Mouse (Mus musculus): Measurements from ENCODE around the gene Atg4b.
"Not testable (repeated sequence)": the region's sequence is repeated elsewhere in the genome, so short reads cannot be mapped to it uniquely, and the experiment has no call there.

Atg4b gene

DNA sequence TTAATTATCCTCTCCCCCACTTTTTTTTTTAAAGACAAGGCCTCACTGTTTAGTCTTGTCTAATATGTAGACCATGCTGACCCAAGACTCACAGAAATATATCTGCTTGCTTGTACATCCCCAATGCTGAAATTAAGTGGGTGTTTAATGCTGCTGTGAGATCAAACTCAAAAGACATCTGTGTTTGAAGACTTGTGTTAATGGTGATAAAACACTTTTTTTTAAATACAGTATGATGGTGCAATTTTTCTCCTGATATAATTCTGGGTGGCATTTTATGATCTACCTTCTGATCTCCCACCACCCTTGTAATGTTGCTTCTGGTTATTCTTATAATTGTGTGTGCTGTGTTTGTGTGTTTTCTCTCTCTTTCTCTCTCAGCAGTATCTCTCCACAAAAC is 4.9 kb downstream of the Atg4b start:
- DNase-seq (ENCODE audit: low spot score), result no peak

DNA sequence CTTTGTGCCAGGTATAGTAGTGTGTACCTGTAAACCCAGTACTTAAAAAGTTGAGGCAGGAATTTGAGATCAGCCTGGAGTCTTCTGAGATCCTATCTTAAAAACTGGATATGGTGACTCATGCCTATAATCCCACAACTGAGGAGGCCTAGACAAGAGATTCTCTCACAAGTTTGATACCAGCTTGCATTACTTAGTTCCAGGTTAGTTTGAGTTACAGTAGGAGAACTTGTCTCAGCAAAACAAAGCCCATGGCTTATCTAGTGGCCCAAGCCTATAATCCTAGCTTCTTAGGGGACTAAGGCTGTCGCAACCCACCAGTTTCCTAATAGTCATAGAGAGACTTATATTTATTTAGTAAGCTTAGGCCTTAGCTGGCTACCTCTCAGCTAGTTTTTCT is 8.8 kb downstream of the Atg4b start:
- no peak for DNase-seq (ENCODE audit: low spot score)

DNA sequence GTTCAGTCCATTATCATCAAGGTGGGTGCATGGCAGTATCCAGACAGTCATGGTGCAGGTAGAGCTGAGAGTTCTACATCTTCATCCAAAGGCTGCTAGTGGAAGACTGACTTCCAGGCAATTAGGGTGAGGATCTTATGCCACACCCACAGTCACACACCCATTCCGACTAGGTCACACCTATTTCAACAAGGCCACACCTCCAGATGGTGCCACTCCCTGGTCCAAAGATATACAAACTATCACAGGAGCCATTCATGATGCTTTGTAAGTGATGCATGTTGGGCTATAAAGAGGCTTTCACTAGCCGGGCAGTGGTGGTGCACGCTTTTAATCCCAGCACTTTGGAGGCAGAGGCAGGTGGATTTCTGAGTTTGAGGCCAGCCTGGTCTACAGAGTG is 12.2 kb downstream of the Atg4b start:
- not testable (repeated sequence) for DNase-seq (ENCODE audit: low spot score)

DNA sequence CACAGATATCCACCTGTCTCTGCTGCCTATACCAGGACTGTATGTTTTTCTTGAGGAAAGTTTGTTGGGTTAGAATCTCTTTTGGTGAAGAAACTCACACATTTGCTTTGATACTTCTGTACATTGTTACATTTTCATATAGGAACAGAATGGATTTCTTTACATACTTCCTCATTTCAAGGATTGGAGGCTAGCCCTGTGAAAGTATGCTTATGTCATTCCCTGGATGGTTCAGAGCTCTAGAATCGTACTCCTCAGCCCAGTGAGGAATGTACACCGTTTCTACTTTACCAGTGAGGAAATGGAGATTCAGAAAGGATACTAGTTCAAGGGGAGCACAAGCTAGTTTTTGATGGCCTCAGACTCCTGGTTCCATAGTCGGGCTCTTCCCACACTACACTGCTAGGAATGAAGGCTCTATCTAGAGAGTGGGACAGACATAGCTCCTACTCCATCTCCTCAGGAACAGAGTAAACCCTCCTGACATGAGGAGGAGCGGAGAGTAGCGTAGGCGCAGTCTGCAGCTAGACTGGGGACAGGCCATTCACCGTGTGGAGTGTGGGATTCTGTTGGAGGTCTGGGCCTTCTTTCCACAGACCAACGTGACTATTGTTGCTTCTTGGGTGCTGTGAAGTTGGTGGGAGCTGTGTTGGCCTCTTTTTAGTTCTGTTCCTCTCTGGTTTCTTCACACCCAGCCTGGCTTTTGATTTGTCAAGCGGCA is 13.7 kb downstream of the Atg4b start:
- DNase-seq (ENCODE audit: low spot score), result no peak

DNA sequence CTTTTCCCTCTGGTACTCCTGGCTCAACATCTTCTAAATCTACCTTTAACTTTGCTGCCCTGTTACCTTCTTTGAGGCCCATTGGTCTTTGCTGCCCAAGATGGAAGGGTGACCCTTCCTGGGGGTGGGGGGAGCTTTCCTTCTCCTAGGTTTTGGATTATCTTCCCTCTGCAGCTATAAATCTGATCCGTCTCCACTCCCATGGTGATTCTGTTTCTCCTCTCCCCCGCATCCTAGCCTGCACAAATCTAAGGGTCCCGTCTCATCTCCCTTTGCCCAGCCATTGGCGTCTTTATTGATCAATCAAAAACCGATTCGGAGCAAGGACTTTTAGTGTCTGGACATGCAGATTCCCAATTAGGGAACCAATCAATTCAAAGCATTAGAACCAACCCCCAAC is 16.3 kb downstream of the Atg4b start:
- DNase-seq (ENCODE audit: low spot score), result no peak

DNA sequence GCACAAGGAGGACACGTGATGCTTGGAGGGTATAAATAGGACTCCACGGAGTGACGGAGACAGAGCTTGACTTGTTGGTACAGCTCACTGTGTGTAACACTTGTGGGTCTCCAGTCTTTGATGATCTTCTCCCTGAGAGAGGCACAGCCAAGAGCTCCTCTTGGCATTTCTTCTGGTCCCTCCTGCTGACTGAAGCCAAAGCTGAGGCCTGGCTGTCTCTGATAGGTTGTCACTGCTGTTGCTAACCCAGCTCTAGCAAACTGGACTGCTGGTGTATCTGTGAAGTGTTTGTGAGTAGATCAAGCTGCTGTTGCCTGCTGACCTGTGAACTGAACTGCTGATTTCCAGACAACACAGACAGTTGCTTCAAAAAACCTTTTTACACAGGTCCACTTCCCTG is 18.6 kb downstream of the Atg4b start:
- DNase-seq (ENCODE audit: low spot score), result no peak

DNA sequence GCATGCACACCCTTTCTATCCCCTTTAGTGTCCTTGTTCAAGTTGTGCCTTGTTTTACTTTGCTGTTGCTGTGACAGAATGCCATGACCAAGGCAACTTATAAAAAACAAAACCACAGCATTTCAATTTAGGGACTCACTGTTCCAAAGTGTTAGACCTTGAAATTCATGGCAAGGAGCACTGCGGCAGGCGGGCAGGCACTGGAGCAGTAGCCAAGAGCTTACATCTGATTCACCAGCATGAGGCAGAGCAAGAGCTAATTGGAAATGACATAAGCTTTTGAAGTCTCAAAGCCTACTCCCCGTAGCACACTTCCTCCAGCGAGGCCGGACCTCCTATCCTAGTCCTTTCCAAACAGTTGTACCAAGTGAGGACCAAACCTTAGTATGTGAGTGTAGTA is 25.4 kb downstream of the Atg4b start:
- DNase-seq (ENCODE audit: low spot score), result no peak

DNA sequence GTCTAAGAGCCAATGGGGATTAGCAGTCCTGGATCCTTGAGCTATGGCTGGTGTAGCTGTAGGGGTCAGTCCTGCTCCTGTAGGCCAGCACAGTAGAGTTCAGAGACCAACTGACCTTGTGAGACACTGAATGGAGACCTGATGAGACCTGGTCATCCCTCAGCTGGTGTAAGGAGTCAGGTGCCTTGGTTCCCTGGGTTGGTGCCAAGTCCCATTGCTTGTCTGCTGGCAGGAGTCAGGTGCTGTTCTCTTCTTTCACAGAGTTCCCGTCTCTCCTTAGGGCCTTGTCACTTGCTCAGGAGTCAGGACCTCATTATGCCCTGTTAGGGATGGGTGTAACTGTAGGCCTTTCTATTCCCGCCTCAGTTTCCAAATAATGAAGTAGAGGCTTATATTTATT is 35.6 kb downstream of the Atg4b start:
- no peak for DNase-seq (ENCODE audit: low spot score)

DNA sequence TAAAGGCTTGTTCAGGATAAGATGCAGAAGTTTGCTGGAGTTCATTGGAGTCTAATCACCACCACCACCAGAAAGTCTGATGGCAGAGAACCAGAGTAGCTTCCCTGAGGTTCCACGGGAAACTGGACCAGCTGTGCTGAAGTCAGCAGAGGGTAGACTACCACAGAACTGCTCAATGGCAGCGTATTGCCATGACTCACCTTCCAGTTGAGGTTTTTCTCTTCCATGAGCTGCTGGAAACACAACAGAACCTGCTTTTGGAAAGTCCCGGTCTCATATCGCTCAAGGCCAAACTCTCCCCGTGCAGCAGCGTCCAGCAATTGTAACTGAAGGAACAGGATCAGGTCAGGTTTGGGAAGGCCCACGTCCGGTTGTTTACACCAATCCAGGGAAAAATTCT is 43.2 kb downstream of the Atg4b start:
- DNase-seq (ENCODE audit: low spot score), result no peak

DNA sequence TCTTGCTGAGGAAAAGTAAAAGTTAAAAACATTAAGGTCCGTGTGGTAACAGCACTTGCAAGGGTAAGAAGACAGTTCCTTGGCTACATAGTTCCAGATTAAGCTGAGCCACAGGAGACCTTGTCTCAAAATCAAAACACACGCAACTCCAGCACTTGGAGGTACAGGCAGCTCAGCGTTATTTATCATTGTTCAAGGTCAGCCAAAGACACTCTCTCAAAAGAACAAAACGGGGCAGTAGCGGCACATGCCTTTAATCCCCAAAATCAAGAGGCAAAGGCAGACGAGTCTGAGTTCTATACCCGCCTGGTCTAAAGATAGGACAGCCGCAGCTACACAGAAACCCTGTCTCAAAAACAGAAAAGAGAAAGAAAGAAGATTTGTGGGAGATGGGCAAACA is 44.6 kb downstream of the Atg4b start:
- DNase-seq (ENCODE audit: low spot score), result no peak

DNA sequence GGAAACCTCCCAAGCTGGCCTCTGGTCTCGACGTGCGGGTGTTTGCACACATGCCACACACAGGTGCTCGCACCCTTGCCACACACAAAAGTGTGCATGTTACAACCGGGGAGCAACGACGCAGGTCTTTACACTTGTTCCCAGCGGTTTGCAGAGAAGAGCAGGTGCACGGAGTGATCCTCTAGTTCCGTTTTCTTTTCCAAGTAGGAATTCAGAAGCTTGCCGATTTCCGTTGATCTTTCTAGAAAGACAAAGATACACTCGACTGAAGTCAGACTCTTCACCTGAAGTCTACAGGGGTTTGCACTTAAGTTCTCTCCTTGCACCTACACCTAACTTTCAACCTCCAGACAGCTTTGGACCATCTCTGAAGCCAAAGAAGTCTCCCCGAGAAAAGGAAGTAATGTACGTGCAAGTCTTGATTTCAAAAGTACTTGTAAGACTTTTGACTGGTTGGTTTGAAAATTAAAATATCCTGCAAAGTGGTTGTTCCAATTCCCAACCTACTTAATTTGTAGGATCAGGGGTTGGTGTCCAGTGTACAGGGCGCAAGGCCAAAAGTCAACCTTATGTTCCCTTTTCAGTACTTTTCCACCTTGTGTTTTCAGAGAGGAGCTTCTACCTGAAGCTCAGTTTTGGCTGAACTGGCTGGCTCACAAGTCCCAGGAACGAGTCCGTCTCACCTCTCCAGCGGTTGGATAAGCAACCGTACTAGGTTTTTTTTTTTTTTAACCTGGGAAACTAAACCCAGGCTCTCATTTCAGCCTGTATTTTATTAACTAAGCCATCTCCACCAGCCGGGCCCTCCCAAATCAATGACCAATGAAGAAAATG is 49.6 kb downstream of the Atg4b start:
- no peak for DNase-seq (ENCODE audit: low spot score)

DNA sequence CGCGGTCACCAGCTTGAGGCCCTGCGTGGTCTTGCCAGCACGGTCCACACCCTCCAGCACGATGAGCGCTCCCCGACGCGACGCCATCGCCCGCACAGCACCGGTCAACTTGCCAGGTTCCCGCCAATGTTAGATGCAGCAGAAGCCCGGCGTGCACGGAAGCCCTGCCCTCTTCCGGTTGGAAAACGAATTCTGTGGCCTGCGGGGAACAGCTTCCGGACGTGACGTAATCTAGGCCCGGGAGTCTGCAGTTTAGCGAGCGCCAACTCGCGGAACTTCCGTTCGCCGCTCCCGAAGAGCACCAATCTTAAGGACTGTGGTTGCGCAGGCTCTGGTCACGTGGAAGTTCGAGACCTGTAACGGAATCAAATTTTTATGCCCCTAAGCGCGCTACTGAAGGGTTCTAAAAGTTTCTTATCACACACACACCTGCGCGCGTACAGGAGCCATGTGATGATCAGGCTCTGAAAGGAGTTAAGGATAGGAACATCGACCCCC is 50.5 kb downstream of the Atg4b start, which contains the start of gene Dtymk:
Gene Dtymk (minus strand): TSS at position 194 of the 498 bp plus-strand sequence.
- DNase-seq (ENCODE audit: low spot score), result peak; percentile 98

DNA sequence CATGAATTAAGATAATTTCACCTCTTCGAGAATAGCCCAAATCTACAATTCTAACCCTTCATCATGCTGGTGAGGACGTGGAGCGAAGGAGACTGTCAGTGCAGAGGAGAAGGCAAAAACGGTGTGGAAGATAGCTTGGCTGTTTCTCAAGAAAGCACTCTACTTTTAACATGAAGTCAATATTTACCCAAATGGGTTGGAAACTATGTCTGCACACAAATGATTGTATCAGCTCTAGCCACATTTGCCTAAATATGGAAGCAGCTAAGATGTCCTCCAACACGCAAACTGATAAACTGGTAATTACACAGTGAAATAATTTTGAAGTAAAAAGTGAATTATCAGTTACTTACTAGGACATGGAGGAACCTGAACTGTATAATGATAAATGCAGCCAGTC is 51.5 kb downstream of the Atg4b start:
- no peak for DNase-seq (ENCODE audit: low spot score)

DNA sequence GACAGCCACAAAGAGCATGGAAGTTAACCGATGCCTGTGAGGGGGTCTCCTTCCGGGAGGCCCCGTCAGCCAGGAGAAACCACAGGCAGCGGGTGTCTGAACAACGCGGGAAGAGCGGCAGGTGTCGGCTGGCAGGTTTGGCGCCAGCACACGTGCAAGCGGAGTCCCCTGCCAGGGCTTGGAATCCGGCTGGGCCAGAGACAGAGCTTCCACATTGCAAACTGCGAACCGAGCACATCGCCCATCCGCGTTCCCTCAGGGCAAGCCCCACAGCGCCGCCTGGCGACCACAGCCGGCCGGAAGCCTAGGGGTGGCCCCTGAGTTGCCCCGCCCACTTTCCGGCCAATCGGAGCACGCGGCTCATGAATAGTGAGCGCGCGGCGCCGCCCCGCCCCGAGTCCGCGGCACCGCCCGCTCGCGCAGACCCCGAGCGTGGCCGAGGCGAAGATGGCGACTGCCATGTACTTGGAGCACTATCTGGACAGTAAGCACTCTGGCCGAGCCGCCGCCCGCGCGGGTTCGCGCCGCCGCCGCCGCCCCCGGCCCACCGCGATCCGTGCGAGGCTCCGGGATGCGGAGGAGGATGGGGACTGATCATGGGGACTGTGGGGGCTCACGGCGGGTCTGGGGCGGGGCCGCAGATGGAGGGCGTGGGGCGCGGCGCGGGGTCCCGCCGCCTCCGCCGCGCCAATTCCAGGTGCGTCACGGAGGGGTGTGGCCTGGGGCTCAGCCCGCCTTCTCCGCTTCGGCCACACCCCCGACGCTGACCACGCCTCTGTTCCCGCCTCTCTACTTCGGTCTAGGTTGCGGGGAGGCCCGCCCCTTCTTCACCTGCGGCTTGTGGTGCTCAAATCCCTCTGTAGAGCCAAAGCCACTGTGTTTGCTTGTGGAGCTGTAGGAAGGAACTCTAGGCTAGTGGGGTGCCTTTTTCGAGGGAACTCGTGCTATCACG is 52.5 kb downstream of the Atg4b start, which contains the start of gene Ing5:
Gene Ing5 (plus strand): TSS at position 410 of the 952 bp plus-strand sequence.
- DNase-seq (ENCODE audit: low spot score), result peak; percentile 98

DNA sequence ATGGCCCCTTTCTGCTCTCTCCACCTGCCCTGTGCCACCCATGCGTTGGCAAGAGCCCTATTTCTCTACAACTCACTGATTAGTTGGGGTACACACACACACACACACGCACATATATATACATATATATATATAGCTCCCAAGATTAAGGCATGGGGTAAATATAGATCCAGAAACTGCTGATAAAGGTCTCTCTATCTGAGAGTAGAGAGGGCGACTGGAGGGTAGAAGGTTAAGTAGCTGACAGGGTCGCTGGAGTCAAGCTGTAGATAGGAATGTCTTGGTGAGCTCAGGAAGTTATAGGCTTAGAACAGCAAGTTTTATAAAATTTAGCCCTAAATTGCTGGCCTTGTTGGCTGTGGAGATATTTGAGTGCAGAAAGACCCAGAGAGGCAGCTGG is 53.5 kb downstream of the Atg4b start:
- no peak for DNase-seq (ENCODE audit: low spot score)

DNA sequence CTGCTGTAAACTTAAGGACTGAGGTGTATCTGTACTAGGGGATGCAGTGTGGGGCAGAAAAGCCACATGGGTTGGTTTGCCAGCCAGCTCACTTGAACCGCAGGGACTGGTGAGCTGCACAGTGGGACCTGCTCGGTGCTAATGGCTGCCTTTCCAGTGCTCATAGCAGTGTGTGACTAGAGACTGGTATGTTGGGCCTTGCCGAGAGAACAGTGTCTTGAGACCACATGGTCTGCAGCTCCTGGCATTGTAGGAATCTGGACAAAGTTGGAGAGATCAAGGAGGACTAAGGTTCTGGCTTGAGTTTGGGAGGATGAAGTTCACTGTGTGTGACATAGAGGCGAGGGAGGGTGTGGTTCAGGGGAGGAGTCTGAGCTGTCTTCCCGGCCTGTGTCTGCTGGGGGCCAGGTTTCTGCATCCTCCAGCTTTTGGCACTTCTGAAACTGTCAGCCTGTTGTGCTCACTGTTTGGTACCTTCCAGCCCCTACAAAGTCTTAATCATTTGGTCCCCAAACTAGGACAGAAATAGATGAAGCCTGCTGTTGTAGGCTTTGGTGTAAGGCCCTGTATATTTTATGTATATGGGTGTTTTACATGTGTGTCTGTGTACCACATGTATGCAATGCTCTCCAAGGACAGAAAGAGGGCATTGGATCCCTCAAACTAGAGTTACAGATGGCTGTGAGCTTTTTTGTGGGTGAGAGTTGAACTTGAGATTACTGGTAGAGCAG is 54.1 kb downstream of the Atg4b start:
- DNase-seq (ENCODE audit: low spot score), result no peak

DNA sequence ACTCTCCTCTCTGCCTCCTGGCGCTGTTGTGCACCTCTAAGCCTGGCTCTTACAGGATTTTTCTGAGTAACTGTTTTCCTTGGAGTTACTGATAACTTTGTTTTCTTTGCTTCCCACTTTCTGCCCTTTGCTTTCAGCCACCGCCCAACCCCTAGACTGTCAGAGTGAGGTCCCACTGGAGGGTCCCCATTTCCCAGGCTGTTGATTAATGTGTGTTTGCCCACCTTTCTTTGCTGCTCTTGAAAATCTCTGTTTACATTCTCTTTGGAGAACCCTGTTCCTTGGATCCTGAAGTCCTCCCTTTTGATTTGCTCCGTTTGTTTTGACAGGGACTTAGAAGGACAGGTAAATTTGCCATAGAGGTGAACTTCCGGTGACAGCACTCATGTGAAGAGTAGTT is 57.6 kb downstream of the Atg4b start:
- DNase-seq (ENCODE audit: low spot score), result no peak

DNA sequence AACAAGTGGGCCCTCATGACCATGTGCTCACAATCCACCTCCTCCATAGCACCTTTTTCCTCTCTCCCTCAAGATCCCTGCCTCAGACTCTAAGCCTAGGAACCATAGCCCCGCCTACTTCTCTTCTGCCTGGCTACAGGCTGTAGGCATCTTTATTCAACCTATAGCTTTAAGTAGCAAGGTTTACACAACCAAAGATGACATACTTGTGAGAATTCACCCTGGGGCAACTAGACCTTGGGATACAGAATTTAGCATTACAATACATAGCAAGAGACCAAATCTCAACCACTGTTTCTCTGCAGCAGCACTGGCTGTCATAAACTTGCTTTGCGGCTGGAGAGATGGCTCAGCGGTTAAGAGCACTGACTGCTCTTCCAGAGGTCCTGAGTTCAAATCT is 58.7 kb downstream of the Atg4b start:
- DNase-seq (ENCODE audit: low spot score), result no peak

DNA sequence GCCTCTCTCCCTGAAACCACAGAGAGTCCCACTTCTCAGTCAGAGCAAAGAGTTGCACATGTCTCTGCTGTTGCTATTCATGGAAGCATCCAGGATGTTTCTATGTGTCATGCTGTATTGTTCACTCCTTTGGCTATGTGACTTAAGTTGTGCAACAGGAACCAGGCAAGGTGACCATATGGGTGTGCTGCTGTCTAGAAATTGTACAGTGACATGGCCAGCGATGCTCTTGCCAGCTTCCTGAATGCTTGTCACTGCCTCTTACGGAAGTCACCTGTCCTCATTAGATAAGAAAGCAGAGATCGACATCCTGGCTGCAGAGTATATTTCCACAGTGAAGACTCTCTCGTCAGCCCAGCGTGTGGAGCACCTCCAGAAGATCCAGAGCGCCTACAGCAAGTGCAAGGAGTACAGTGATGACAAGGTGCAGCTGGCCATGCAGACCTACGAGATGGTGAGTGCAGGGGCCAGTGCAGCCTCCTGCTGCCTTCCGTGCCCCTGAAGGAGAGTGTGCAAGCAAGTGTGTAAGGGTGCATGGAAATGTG is 60.3 kb downstream of the Atg4b start:
- no peak for DNase-seq (ENCODE audit: low spot score)

DNA sequence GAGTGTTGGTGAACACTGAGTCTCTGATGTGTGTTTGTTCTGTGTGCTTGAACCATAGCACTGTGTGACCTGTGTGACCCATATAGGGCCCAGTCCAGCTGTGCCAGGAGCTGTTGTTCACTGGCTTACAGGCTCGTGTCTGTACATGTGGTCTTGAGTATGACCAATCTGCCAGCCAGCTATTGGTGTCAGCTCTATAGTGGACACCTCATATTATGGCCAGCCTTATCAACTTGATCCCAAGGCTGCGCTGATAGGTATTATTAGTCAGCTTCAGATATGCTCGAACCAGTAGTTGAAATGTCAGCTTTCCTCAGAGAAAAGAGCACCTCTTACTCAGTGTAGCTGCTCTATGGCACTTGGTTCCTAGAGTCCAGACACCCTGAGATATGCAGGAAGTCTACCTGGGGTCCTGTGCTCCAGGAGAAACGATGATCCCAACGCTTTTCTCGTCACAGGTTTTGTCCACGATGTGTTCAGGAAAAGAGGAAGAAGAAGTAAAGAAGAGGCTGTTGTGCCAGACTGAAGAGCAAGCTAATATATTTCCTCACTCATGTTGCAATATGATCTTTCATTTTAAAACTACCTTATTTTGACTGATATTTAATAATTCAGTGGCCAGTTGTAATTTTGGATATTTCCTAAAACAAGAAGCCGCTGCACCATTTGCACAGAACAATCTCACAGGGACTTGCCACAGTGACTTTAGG is 66.7 kb downstream of the Atg4b start:
- no peak for DNase-seq (ENCODE audit: low spot score)

Measured in embryo, embryonic 10 days (tissue).